Mouse (Mus musculus) C2C12 (cell line): ENCODE measurements around the gene Eppin.

Experiments used
- CEBPB ChIP-seq: IDR thresholded peaks from one replicate; pipeline ENCODE4 v1.6.1; 2011; ENCODE audit warnings: low read depth, mild to moderate bottlenecking, control low read depth, moderate library complexity
- CTCF ChIP-seq: IDR thresholded peaks from one replicate; pipeline ENCODE4 v1.5.1; 2011; ENCODE audit not compliant: control insufficient read depth, insufficient read depth, insufficient read length
- FOSL1 ChIP-seq: IDR thresholded peaks from one replicate; pipeline ENCODE4 v1.8.0; 2011; ENCODE audit warnings: mild to moderate bottlenecking, low read length; ENCODE audit not compliant: poor library complexity, insufficient read depth, severe bottlenecking
- MAX ChIP-seq: IDR thresholded peaks from one replicate; pipeline ENCODE4 v1.6.1; 2011; ENCODE audit warnings: mild to moderate bottlenecking, control low read depth
- MYOD1 ChIP-seq: IDR thresholded peaks from one replicate; pipeline ENCODE4 v1.6.1; 2011; ENCODE audit warnings: low read depth; ENCODE audit not compliant: control insufficient read depth, insufficient read length
- MYOG ChIP-seq: IDR thresholded peaks from one replicate; pipeline ENCODE4 v1.6.1; 2011; ENCODE audit not compliant: control insufficient read depth, insufficient read length; ENCODE audit errors: extremely low read depth
- USF1 ChIP-seq: IDR thresholded peaks from one replicate; pipeline ENCODE4 v1.6.1; 2011; ENCODE audit warnings: low read depth, mild to moderate bottlenecking, control low read depth, moderate library complexity

DNA sequence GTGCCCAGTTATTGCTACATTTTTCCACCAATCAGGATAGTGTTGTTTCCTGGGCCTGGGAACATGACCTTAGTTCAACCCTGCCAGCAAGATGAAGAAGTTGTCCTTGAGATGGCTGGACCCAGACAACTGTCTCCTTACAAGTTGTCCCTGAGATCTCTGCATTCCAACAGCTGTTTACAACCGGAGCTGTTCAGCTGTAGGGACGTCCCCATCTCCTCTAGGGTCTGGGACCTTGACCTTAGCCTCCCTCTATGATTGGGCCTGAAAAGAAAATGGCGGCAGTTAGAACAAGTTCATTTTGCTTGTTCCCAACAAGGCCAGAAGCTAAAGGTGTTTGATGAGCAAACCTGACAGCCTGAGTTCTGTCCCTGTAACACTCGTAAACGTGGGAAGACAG lies 25.7 kb upstream of the Eppin start:
- TF ChIP-seq CEBPB, result no peak
- no peak for TF ChIP-seq CTCF
- TF ChIP-seq MYOD1, result no peak
- TF ChIP-seq MAX, result no peak
- TF ChIP-seq USF1, result no peak
- TF ChIP-seq MYOG, result no peak
- TF ChIP-seq FOSL1, result no peak
